9 mouse cellular contexts compared by ENCODE assay signal in the genomic region with DNA sequence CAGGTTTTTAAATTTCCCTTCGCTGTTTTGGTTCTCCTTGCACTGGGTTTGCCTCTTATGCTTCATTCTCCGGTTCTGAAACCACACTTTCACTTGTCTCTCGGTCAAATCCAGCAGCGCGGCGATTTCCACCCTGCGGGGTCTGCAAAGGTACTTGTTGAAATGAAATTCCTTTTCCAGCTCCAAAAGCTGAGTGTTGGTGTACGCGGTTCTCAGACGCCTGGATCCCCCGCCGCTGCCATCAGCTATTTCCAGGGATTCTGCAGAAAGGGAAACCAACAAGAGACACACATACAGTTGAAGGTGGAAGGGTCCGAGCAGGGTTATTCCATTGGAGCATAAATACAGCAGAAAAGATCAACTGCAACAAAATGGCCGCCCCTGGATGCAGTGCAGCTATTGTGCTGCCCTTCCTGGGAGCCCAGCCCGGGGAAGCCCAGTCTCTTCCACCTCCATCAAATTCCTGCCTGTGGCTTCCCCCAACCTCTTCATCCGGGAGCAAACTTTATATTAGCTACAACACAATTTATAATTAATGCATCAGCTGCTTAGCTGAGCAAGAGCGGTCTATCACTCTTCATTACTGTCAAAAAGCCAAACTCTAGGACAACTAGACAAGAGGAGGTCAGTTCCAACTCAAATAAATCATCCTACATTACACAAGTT. TPM values are rescaled to one million over a fixed set of nuclear protein-coding genes. Genes with fewer than 3 reads are reported as not detected.
DNase-seq lines count a peak whose midpoint lies in the region; ATAC-seq and TF ChIP-seq lines count a peak whose summit lies in the region.
"Had no signal": no experiment of that assay in that cellular context is flagged by ENCODE, and none has a peak within 500 bp of the region (broad histone marks: within the 10 kb centered on the region; RNA-seq: fewer than 3 reads in every experiment).

No protein-coding gene starts in this region.

- WGBS in lung, adult 2 months, result 11% methylated on average over 17 of the region's 17 CpGs
- WGBS in embryonic facial prominence, embryonic 14.5 days, result 4% methylated on average over 17 of the region's 17 CpGs
- 25% methylated on average over 17 of the region's 17 CpGs for WGBS in kidney, postnatal 0 days
- WGBS in neural tube, embryonic 13.5 days, result 3% methylated on average over 17 of the region's 17 CpGs

- H3K9ac ChIP-seq in embryonic facial prominence, embryonic 14.5 days (ENCODE audit: low read depth, low read length), result peak overlapping the region; percentile 65; the same call in 1 of the 2 replicates
- H3K9ac ChIP-seq in kidney, postnatal 0 days (ENCODE audit: low read depth, low read length), result no peak overlapping the region; the same call in 1 of the 2 replicates
- H3K9ac ChIP-seq in neural tube, embryonic 13.5 days, result peak overlapping the region; percentile 92
- H3K9ac ChIP-seq: midbrain, embryonic 13.5 days had no signal

- TF ChIP-seq CTCF in lung, adult 2 months (IDR thresholded peaks at IDR 0.05; ENCODE audit: insufficient read depth, low read length), result no peak
- no peak for TF ChIP-seq CTCF in kidney, postnatal 0 days (IDR thresholded peaks at IDR 0.05; ENCODE audit: low read depth)

- H3K4me3 ChIP-seq in lung, adult 2 months (replicated peaks; ENCODE audit: extremely low read depth, low read depth, low read length), result peak overlapping the region; percentile 68
- H3K4me3 ChIP-seq in embryonic facial prominence, embryonic 14.5 days (ENCODE audit: low read depth, low read length), result peak overlapping the region; percentile 36
- peak overlapping the region; percentile 36 for H3K4me3 ChIP-seq in kidney, postnatal 0 days (replicated peaks; ENCODE audit: low read depth, low read length)
- peak overlapping the region; percentile 89 for H3K4me3 ChIP-seq in neural tube, embryonic 13.5 days

- no peak for ATAC-seq in embryonic facial prominence, embryonic 14.5 days (ENCODE audit: low read depth)
- no peak for ATAC-seq in kidney, postnatal 0 days (replicated peaks; ENCODE audit: low FRiP score, low read depth)
- ATAC-seq in neural tube, embryonic 13.5 days (ENCODE audit: low read depth), result no peak
- ATAC-seq: midbrain, embryonic 13.5 days had no signal

- TF ChIP-seq POLR2A in lung, adult 2 months (IDR thresholded peaks at IDR 0.05; ENCODE audit: borderline replicate concordance, extremely low read depth, low read depth, low read length), result no peak

- no peaks in the 10 kb centered on the region for H3K9me3 ChIP-seq in embryonic facial prominence, embryonic 14.5 days (ENCODE audit: control insufficient read depth, low read length)
- H3K9me3 ChIP-seq in kidney, postnatal 0 days (replicated peaks; ENCODE audit: low read length), result no peaks in the 10 kb centered on the region
- no peaks in the 10 kb centered on the region for H3K9me3 ChIP-seq in neural tube, embryonic 13.5 days
- H3K9me3 ChIP-seq: midbrain, embryonic 13.5 days had no signal

- peak; percentile 49 for DNase-seq in lung, adult 2 months
- no peak for DNase-seq in lung, postnatal 36 days
- no peak for DNase-seq in embryonic facial prominence, embryonic 14.5 days (ENCODE audit: low spot score)
- DNase-seq in kidney, postnatal 0 days (ENCODE audit: low spot score), result peak; percentile 85
- DNase-seq in urinary bladder, adult 18-20 months (ENCODE audit: low spot score in 2 of 2), result no peak
- no peak for DNase-seq in left cerebral cortex, postnatal 25 days (ENCODE audit: low spot score in 2 of 2)
- DNase-seq in gastrocnemius, adult 8-10 months (ENCODE audit: low spot score in 2 of 2), result no peak

- H3K27me3 ChIP-seq in embryonic facial prominence, embryonic 14.5 days (replicated peaks; ENCODE audit: control insufficient read depth, insufficient read depth, low read length), result peaks cover 98% of the 10 kb centered on the region
- H3K27me3 ChIP-seq in kidney, postnatal 0 days (ENCODE audit: insufficient read depth, low read length), result no peaks in the 10 kb centered on the region
- H3K27me3 ChIP-seq in neural tube, embryonic 13.5 days, result no peaks in the 10 kb centered on the region

- peak overlapping the region; percentile 99; the same call in 1 of the 2 replicates for H3K4me2 ChIP-seq in embryonic facial prominence, embryonic 14.5 days (ENCODE audit: low read depth, low read length)
- peak overlapping the region; percentile 81 for H3K4me2 ChIP-seq in kidney, postnatal 0 days (ENCODE audit: low read length)
- H3K4me2 ChIP-seq in neural tube, embryonic 13.5 days, result peak overlapping the region; percentile 75
- H3K4me2 ChIP-seq: midbrain, embryonic 13.5 days had no signal

- peaks cover 6% of the 10 kb centered on the region for H3K4me1 ChIP-seq in lung, adult 2 months (ENCODE audit: control insufficient read depth, insufficient read depth, low read length)
- peaks cover 4% of the 10 kb centered on the region; the same call in 1 of the 2 replicates for H3K4me1 ChIP-seq in embryonic facial prominence, embryonic 14.5 days (ENCODE audit: control insufficient read depth, insufficient read depth, low read length)
- H3K4me1 ChIP-seq in kidney, postnatal 0 days (replicated peaks; ENCODE audit: insufficient read depth, low read length), result peaks cover 61% of the 10 kb centered on the region
- H3K4me1 ChIP-seq in neural tube, embryonic 13.5 days (replicated peaks), result peaks cover 95% of the 10 kb centered on the region

- H3K27ac ChIP-seq in embryonic facial prominence, embryonic 14.5 days (replicated peaks; ENCODE audit: low read depth, low read length), result peak overlapping the region; percentile 83; the same call in 1 of the 2 replicates
- H3K27ac ChIP-seq in kidney, postnatal 0 days, result peak overlapping the region; percentile 75
- peak overlapping the region; percentile 99 for H3K27ac ChIP-seq in neural tube, embryonic 13.5 days (replicated peaks)
- H3K27ac ChIP-seq: midbrain, embryonic 13.5 days had no signal

- H3K36me3 ChIP-seq in embryonic facial prominence, embryonic 14.5 days (ENCODE audit: control insufficient read depth, insufficient read depth, low read length), result no peaks in the 10 kb centered on the region
- no peaks in the 10 kb centered on the region for H3K36me3 ChIP-seq in kidney, postnatal 0 days (ENCODE audit: insufficient read depth, low read length)
- H3K36me3 ChIP-seq in neural tube, embryonic 13.5 days, result no peaks in the 10 kb centered on the region
- H3K36me3 ChIP-seq: midbrain, embryonic 13.5 days had no signal

- intact Hi-C loops in left cerebral cortex, postnatal 25 days (cut with DNase I), result loop anchor here (5.0 kb wide), 3 partner anchors 39 to 149 kb away; partner anchors contain the start of genes Evx1 and Hoxa5

RNA-seq across cellular contexts. Expression of gene Hoxa2, which starts 1.1 kb away (rescaled TPM):
- polyA plus RNA-seq in lung, adult 2 months (2012; rRNA removed), result 4.2 and 4.7 TPM in 2 replicates
- 7.2 and 11.1 TPM in 2 replicates for polyA plus RNA-seq in embryonic facial prominence, embryonic 14.5 days (2014; fragmentation: Nextera tagmentation; extraction: Ambion mirVana)
- polyA plus RNA-seq in kidney, postnatal 0 days (2015; fragmentation: Nextera tagmentation; extraction: Ambion mirVana), result 2.3 and 2.4 TPM in 2 replicates
- polyA plus RNA-seq in neural tube, embryonic 13.5 days (2015; fragmentation: Nextera tagmentation; extraction: Ambion mirVana), result 11.9 and 13.7 TPM in 2 replicates
- total RNA-seq in left cerebral cortex, postnatal 25 days (2021), result not detected
- total RNA-seq in gastrocnemius, adult 8-10 months (2022), result under 1 TPM; 0.19 to 0.65 (median 0.58) TPM
- polyA plus RNA-seq: midbrain, embryonic 13.5 days had no signal

RNA-seq across cellular contexts. Expression of gene Hoxa1, which starts 5.4 kb away (rescaled TPM):
- polyA plus RNA-seq in lung, adult 2 months (2012; rRNA removed), result 1.4 and 1.9 TPM in 2 replicates
- 1.4 and 1.7 TPM in 2 replicates for polyA plus RNA-seq in embryonic facial prominence, embryonic 14.5 days (2014; fragmentation: Nextera tagmentation; extraction: Ambion mirVana)
- polyA plus RNA-seq in kidney, postnatal 0 days (2015; fragmentation: Nextera tagmentation; extraction: Ambion mirVana), result 0.33 and 0.64 TPM in 2 replicates
- polyA plus RNA-seq in neural tube, embryonic 13.5 days (2015; fragmentation: Nextera tagmentation; extraction: Ambion mirVana), result 2.0 and 3.0 TPM in 2 replicates
- total RNA-seq in left cerebral cortex, postnatal 25 days (2021), result not detected
- under 1 TPM in 2 of 4 experiments, not detected in 2; 0.16 to 0.17 TPM for total RNA-seq in gastrocnemius, adult 8-10 months (2022)

RNA-seq across cellular contexts. Expression of gene 5730596B20Rik, which starts 13.8 kb away (rescaled TPM):
- polyA plus RNA-seq in lung, adult 2 months (2012; rRNA removed), result 0.26 and 0.31 TPM in 2 replicates
- 0.10 and 0.46 TPM in 2 replicates for polyA plus RNA-seq in embryonic facial prominence, embryonic 14.5 days (2014; fragmentation: Nextera tagmentation; extraction: Ambion mirVana)
- polyA plus RNA-seq in kidney, postnatal 0 days (2015; fragmentation: Nextera tagmentation; extraction: Ambion mirVana), result 1.3 TPM in 2 replicates
- polyA plus RNA-seq in neural tube, embryonic 13.5 days (2015; fragmentation: Nextera tagmentation; extraction: Ambion mirVana), result 3.5 and 4.1 TPM in 2 replicates
- total RNA-seq in left cerebral cortex, postnatal 25 days (2021), result not detected
- total RNA-seq in gastrocnemius, adult 8-10 months (2022), result under 1 TPM in 1 of 4 experiments, not detected in 3; 0.13 TPM
- polyA plus RNA-seq: midbrain, embryonic 13.5 days had no signal

RNA-seq across cellular contexts. Expression of gene Hoxa4, which starts 28.1 kb away (rescaled TPM):
- 5.7 and 8.4 TPM in 2 replicates for polyA plus RNA-seq in lung, adult 2 months (2012; rRNA removed)
- polyA plus RNA-seq in embryonic facial prominence, embryonic 14.5 days (2014; fragmentation: Nextera tagmentation; extraction: Ambion mirVana), result 1.1 and 1.6 TPM in 2 replicates
- 1.6 and 2.2 TPM in 2 replicates for polyA plus RNA-seq in kidney, postnatal 0 days (2015; fragmentation: Nextera tagmentation; extraction: Ambion mirVana)
- 5.7 and 5.8 TPM in 2 replicates for polyA plus RNA-seq in neural tube, embryonic 13.5 days (2015; fragmentation: Nextera tagmentation; extraction: Ambion mirVana)
- not detected for total RNA-seq in left cerebral cortex, postnatal 25 days (2021)
- total RNA-seq in gastrocnemius, adult 8-10 months (2022), result 1 to 10 TPM; 1.8 to 2.8 (median 2.1) TPM
- polyA plus RNA-seq: midbrain, embryonic 13.5 days had no signal

RNA-seq across cellular contexts. Expression of gene Hoxa5, which starts 40.9 kb away (rescaled TPM):
- polyA plus RNA-seq in lung, adult 2 months (2012; rRNA removed), result 29.1 and 46.9 TPM in 2 replicates
- 2.4 and 3.3 TPM in 2 replicates for polyA plus RNA-seq in embryonic facial prominence, embryonic 14.5 days (2014; fragmentation: Nextera tagmentation; extraction: Ambion mirVana)
- 9.7 and 10.4 TPM in 2 replicates for polyA plus RNA-seq in kidney, postnatal 0 days (2015; fragmentation: Nextera tagmentation; extraction: Ambion mirVana)
- 44.7 and 66.8 TPM in 2 replicates for polyA plus RNA-seq in neural tube, embryonic 13.5 days (2015; fragmentation: Nextera tagmentation; extraction: Ambion mirVana)
- total RNA-seq in left cerebral cortex, postnatal 25 days (2021), result not detected
- 1 to 10 TPM; 1.2 to 1.9 (median 1.5) TPM for total RNA-seq in gastrocnemius, adult 8-10 months (2022)

Comparison
In these comparisons a context has a peak if more than half of its experiments do, and no peak if none do; other contexts are left out.
1. DNase-seq: peak in lung, adult 2 months (single experiment) and kidney, postnatal 0 days (single experiment); none in lung, postnatal 36 days (single experiment), embryonic facial prominence, embryonic 14.5 days (single experiment), urinary bladder, adult 18-20 months (0 of 2), left cerebral cortex, postnatal 25 days (0 of 2) and gastrocnemius, adult 8-10 months (0 of 2).
2. H3K4me3 ChIP-seq: peak in every context shown above with its lines; median percentile 89 in neural tube, embryonic 13.5 days; 68 in lung, adult 2 months; 36 in embryonic facial prominence, embryonic 14.5 days; 36 in kidney, postnatal 0 days.
3. Peak in every context shown above with its lines, with median percentiles within 50 percentile points of each other: H3K27ac ChIP-seq and H3K4me2 ChIP-seq.